In genomic region chr4:53218752-53219151, GRCm38 (mm10) we compare ENCODE assay signal across 7 mouse cellular contexts. TPM values are rescaled to one million over a fixed set of nuclear protein-coding genes. Genes with fewer than 3 reads are reported as not detected.
A peak's percentile ranks its signal among the peaks of the same experiment; 100 is the strongest.
DNase-seq lines count a peak whose midpoint lies in the region; ATAC-seq and TF ChIP-seq lines count a peak whose summit lies in the region.

No protein-coding gene starts in this region.

- intact Hi-C loops in heart, postnatal 14 days (cut with DNase I): loop anchor here (2.0 to 5.0 kb wide), 3 partner anchors 22 to 119 kb away; no protein-coding TSS in a partner anchor

- peak overlapping the region; percentile 90 for H3K27ac ChIP-seq in embryonic facial prominence, embryonic 15.5 days (replicated peaks)

- H3K4me3 ChIP-seq in embryonic facial prominence, embryonic 15.5 days (replicated peaks): no peak overlapping the region
- H3K4me3 ChIP-seq in lung, adult 2 months (replicated peaks; ENCODE audit: extremely low read depth, low read depth, low read length): no peak overlapping the region

- H3K4me2 ChIP-seq in embryonic facial prominence, embryonic 15.5 days (replicated peaks): peak overlapping the region; percentile 86; the same call in 1 of the 2 replicates

- no peak overlapping the region for H3K9ac ChIP-seq in embryonic facial prominence, embryonic 15.5 days

- WGBS in embryonic facial prominence, embryonic 15.5 days: 39% methylated on average over 7 of the region's 7 CpGs
- WGBS in lung, adult 2 months: 24% methylated on average over 7 of the region's 7 CpGs

- TF ChIP-seq POLR2A in lung, adult 2 months (IDR thresholded peaks at IDR 0.05; ENCODE audit: borderline replicate concordance, extremely low read depth, low read depth, low read length): no peak

- no peaks in the 10 kb centered on the region for H3K36me3 ChIP-seq in embryonic facial prominence, embryonic 15.5 days

- H3K27me3 ChIP-seq in embryonic facial prominence, embryonic 15.5 days: no peaks in the 10 kb centered on the region

- TF ChIP-seq CTCF in lung, adult 2 months (IDR thresholded peaks at IDR 0.05; ENCODE audit: insufficient read depth, low read length): no peak

- DNase-seq in kidney, postnatal 36 days: peak; percentile 25 to 37
- DNase-seq in kidney, adult 11 months: no peak
- peak; percentile 19 to 55 for DNase-seq in heart, postnatal 14 days
- peak; percentile 18 for DNase-seq in lung, adult 2 months
- DNase-seq in retina, embryonic 14.5 days (ENCODE audit: low spot score): no peak

- no peak for ATAC-seq in embryonic facial prominence, embryonic 15.5 days (ENCODE audit: insufficient number of reproducible peaks, low FRiP score, low TSS enrichment, low read depth)
- no peak for ATAC-seq in granulocyte monocyte progenitor cell, adult 5-6 weeks (replicated peaks; ENCODE audit: poor library complexity, severe bottlenecking)

- H3K4me1 ChIP-seq in embryonic facial prominence, embryonic 15.5 days: peaks cover 23% of the 10 kb centered on the region
- H3K4me1 ChIP-seq in lung, adult 2 months (ENCODE audit: control insufficient read depth, insufficient read depth, low read length): peaks cover 15% of the 10 kb centered on the region

- H3K9me3 ChIP-seq in embryonic facial prominence, embryonic 15.5 days (replicated peaks): no peaks in the 10 kb centered on the region

RNA-seq across cellular contexts. Expression of gene Abca1, which starts 59.1 kb away (rescaled TPM):
- 8.2 and 9.2 TPM in 2 replicates for polyA plus RNA-seq in embryonic facial prominence, embryonic 15.5 days (2015; fragmentation: Nextera tagmentation; extraction: Ambion mirVana)
- total RNA-seq in heart, postnatal 14 days (2021): 10 to 100 TPM; 22.8 to 33.6 TPM
- 7.8 and 13.2 TPM in 2 replicates for polyA plus RNA-seq in lung, adult 2 months (2012; rRNA removed)
- total RNA-seq in granulocyte monocyte progenitor cell, adult 5-6 weeks (2014; fragmentation: Nextera tagmentation): 0.49 and 2.6 TPM in 2 replicates
- 2.2 and 3.8 TPM in 2 replicates for total RNA-seq in granulocyte monocyte progenitor cell, adult 5-6 weeks (2017)

Comparison
In these comparisons a context has a peak if more than half of its experiments do, and no peak if none do; other contexts are left out.
1. DNase-seq: peak in kidney, postnatal 36 days (2 of 2), heart, postnatal 14 days (2 of 2) and lung, adult 2 months (single experiment); none in kidney, adult 11 months (single experiment) and retina, embryonic 14.5 days (single experiment).
2. RNA of gene Abca1, which starts 59.1 kb away (total RNA-seq): 22.8 to 33.6 TPM in heart, postnatal 14 days; 0.49 to 3.8 TPM in granulocyte monocyte progenitor cell, adult 5-6 weeks; every median in the first group is over 4 times any median in the second.